Mouse (Mus musculus) c-Kit-negative CD71-positive TER-119-positive erythroid progenitor cells, embryonic 14.5 days (primary cell): Measurements from ENCODE around the gene Adamtsl4.
"Not testable (repeated sequence)": the region's sequence is repeated elsewhere in the genome, so short reads cannot be mapped to it uniquely, and the experiment has no call there.

Experiments used
- DNase-seq: peaks from one replicate; pipeline ENCODE4 v3.0.0-alpha.2; 2013; ENCODE audit warnings: low read depth, low spot score

The Adamtsl4 gene

GRCm38 (mm10) chr3:95660788-95661478, 26.8 kb downstream of the Adamtsl4 start:
- DNase-seq = no peak

GRCm38 (mm10) chr3:95659948-95660347, 27.8 kb downstream of the Adamtsl4 start:
- DNase-seq = no peak

GRCm38 (mm10) chr3:95658868-95659712, 28.6 kb downstream of the Adamtsl4 start:
- DNase-seq = no peak

- peak; percentile 83 for DNase-seq
Measured at GRCm38 (mm10) chr3:95658236-95658867, 29.4 kb downstream of the Adamtsl4 start, which contains the start of gene Mcl1. Mcl1 (plus strand) TSS chr3:95658788.

DNA sequence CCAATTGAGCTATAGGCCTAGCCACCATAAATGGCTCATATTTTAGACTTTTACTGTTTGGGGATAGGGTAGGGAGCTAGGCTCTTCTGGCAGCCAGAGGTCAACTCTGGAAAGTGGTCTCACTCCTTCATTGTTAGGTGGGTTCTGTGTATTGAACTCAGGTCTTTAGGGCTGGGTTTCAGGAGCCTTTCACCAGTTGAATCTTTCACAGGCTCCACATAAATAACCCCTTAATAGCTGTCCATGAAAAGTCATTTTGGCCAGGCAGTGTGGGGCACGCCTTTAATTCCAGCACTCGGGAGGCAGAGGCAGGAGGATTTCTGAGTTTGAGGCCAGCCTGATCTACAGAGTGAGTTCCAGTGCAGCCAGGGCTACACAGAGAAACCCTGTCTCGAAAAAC, 30.0 kb downstream of the Adamtsl4 start:
- DNase-seq = no peak

GRCm38 (mm10) chr3:95657108-95657507, 30.6 kb downstream of the Adamtsl4 start:
- no peak for DNase-seq

GRCm38 (mm10) chr3:95655437-95655836, 32.3 kb downstream of the Adamtsl4 start:
- DNase-seq = no peak

- DNase-seq = not testable (repeated sequence)
Measured at GRCm38 (mm10) chr3:95654371-95654770, 33.3 kb downstream of the Adamtsl4 start.

GRCm38 (mm10) chr3:95653473-95654034, 34.2 kb downstream of the Adamtsl4 start:
- DNase-seq = no peak

- DNase-seq = no peak
Measured at GRCm38 (mm10) chr3:95652871-95653270, 34.8 kb downstream of the Adamtsl4 start.

- no peak for DNase-seq
Measured at GRCm38 (mm10) chr3:95652204-95652811, 35.4 kb downstream of the Adamtsl4 start.

GRCm38 (mm10) chr3:95651391-95652203, 36.1 kb downstream of the Adamtsl4 start:
- DNase-seq = no peak

DNA sequence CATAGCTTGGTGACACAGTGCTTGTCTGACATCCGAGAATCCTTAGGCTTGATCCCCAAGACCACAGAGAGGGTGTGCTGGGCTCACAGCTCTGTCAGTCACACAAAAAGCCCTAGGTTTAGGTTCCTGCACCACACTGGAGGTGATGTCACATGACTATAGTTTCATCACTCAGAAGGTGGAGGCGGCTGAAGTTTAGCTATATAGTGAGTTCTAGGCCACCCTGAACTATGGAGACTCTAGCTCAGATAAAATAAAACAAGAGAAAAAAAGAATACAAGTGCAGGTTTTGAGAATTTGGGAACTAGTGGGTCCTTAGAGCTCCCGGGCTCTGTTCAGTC, 36.7 kb downstream of the Adamtsl4 start:
- no peak for DNase-seq

- no peak for DNase-seq
Measured at GRCm38 (mm10) chr3:95650276-95651032, 37.3 kb downstream of the Adamtsl4 start.

DNA sequence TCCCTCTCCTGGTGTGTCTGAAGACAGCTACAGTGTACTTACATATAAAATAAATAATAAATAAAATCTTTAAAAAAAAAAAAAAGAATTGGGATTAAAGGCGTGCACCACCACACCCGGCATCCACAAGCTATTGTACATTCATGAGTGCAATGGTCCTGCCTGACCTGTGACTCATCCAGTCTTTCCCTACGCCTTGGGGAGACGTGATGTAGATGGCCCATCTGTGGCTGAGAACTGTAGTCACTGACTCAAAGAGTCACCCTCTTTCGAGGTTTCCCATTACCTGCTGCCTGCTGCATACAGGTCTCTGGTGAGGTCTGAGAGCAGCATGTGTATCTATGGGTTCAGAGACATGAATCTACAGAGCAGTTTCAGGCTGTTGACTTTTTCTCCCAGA, 39.7 kb downstream of the Adamtsl4 start:
- DNase-seq = no peak

GRCm38 (mm10) chr3:95645313-95646235, 42.1 kb downstream of the Adamtsl4 start:
- no peak for DNase-seq

DNA sequence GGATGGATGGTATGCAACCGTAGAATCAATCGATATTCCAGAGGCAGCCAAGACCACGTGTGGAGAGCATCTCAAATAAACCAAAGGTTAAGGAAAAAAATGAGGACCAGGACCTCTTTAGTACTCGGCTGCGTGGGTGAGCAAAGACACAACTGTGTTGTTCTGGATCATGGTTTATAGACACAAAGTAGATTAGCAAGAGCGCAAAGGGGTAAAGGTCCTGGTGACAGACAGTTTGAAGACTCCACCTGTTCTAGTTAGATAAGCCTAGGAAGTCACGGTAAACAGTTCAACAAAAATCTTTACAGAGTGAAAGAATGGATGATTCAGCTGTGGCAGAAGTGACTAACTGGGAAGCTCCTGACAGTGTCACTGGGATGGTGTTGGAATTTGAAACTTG, 44.6 kb downstream of the Adamtsl4 start:
- no peak for DNase-seq

- no peak for DNase-seq
Measured at GRCm38 (mm10) chr3:95639694-95640093, 48.0 kb downstream of the Adamtsl4 start.

DNA sequence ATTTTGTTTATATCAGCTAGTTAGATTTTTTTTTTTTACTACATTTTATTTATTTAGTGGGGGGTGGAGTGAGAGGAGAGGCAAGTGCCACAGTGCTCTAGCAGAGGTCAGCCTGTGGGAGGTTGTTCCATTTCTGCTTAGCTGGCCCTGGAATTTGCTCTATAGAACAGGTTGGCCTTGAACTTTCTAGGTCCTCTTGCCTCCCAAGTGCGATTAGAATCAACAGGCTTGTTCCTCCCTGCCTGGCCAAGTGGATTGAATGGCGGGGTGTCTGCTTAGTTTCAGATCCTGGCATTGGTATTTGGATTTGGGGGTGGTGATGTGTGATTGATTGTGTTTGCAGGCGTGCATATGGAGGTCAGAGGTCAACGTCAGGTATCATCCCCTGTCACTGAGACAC, 51.6 kb downstream of the Adamtsl4 start:
- DNase-seq = no peak
